Mouse (Mus musculus) neural tube, embryonic 12.5 days (tissue): Measurements from ENCODE around the gene Gm10300. TPM values are rescaled to one million over a fixed set of nuclear protein-coding genes. Genes with fewer than 3 reads are reported as not detected.
A peak's percentile ranks its signal among the peaks of the same experiment; 100 is the strongest.

ENCODE experiments used
- ATAC-seq: fragments of 200-750 bp; cut with Nextera tagmentation; 2 replicates; pipeline ENCODE4 v1.8.0; 2017; ENCODE audit warnings: low read depth, mild to moderate bottlenecking, moderate TSS enrichment, moderate library complexity; ENCODE audit not compliant: low FRiP score
- H3K27ac ChIP-seq: fragments of 300-500 bp; sonication (generic); 2 replicates; pipeline ENCODE4 v1.5.1; 2016
- H3K27me3 ChIP-seq: fragments of 300-500 bp; sonication (generic); replicated peaks from 2 replicates; pipeline ENCODE4 v1.6.1; 2016; ENCODE audit warnings: mild to moderate bottlenecking
- H3K36me3 ChIP-seq: fragments of 300-500 bp; sonication (generic); 2 replicates; pipeline ENCODE4 v1.6.1; 2016; ENCODE audit warnings: mild to moderate bottlenecking
- H3K4me1 ChIP-seq: fragments of 300-500 bp; sonication (generic); 2 replicates; pipeline ENCODE4 v1.6.1; 2016
- H3K4me2 ChIP-seq: fragments of 300-500 bp; sonication (generic); replicated peaks from 2 replicates; pipeline ENCODE4 v1.6.1; 2016; ENCODE audit warnings: mild to moderate bottlenecking
- H3K4me3 ChIP-seq: fragments of 300-500 bp; sonication (generic); 2 replicates; pipeline ENCODE4 v1.5.1; 2016
- H3K9ac ChIP-seq: fragments of 300-500 bp; sonication (generic); 2 replicates; pipeline ENCODE4 v1.6.1; 2016; ENCODE audit warnings: mild to moderate bottlenecking
- H3K9me3 ChIP-seq: fragments of 300-500 bp; sonication (generic); 2 replicates; pipeline ENCODE4 v1.6.1; 2016; ENCODE audit warnings: mild to moderate bottlenecking
- WGBS: fragments of 180-500 bp; shearing (Covaris S2); methylation state at CpG from one replicate; pipeline ENCODE4 v1.1.7; 2016; 5-methylcytosine and 5-hydroxymethylcytosine counted together
- polyA plus RNA-seq: library from polyadenylated mRNA; unstranded; fragments of >200 nt; fragmentation: Nextera tagmentation; extraction: Ambion mirVana; gene quantifications from 2 replicates; pipeline ENCODE4 v1.2.1, GENCODE M21; 2016

Gene Gm10300
- polyA plus RNA-seq, 1 experiment from 2014 or later = not detected

- Histone ChIP-seq H3K27ac (no peak overlapping the region), H3K4me1 (no peaks in the 10 kb centered on the region)
- ATAC-seq = no peak
Observed at GRCm38 (mm10) chr4:132060040-132060832, 14.3 kb upstream of the Gm10300 start.

GRCm38 (mm10) chr4:132062289-132062688 lies 12.2 kb upstream of the Gm10300 start:
- no peak overlapping the region for H3K4me2 ChIP-seq
- no peak overlapping the region for H3K27ac ChIP-seq
- H3K27me3 ChIP-seq = no peaks in the 10 kb centered on the region
- no peak overlapping the region for H3K4me3 ChIP-seq
- H3K36me3 ChIP-seq = no peaks in the 10 kb centered on the region
- ATAC-seq = no peak
- no peak overlapping the region for H3K9ac ChIP-seq
- WGBS = 74% methylated on average over 8 of the region's 8 CpGs
- peaks cover 6% of the 10 kb centered on the region; the same call in 1 of the 2 replicates for H3K4me1 ChIP-seq
- no peaks in the 10 kb centered on the region for H3K9me3 ChIP-seq

More at GRCm38 (mm10) chr4:132060040-132060832, 14.3 kb upstream of the Gm10300 start:
- no peaks in the 10 kb centered on the region for H3K36me3 ChIP-seq
- no peaks in the 10 kb centered on the region for H3K9me3 ChIP-seq
- H3K27me3 ChIP-seq = no peaks in the 10 kb centered on the region
- no peak overlapping the region for H3K4me3 ChIP-seq
- no peak overlapping the region for H3K9ac ChIP-seq
- 73% methylated on average over 17 of the region's 17 CpGs for WGBS
- H3K4me2 ChIP-seq = no peak overlapping the region

GRCm38 (mm10) chr4:132062934-132063884 lies 11.3 kb upstream of the Gm10300 start:
- H3K36me3 ChIP-seq = no peaks in the 10 kb centered on the region
- no peaks in the 10 kb centered on the region for H3K9me3 ChIP-seq
- no peak overlapping the region for H3K4me2 ChIP-seq
- H3K27ac ChIP-seq = no peak overlapping the region
- 79% methylated on average over 17 of the region's 17 CpGs for WGBS
- no peak overlapping the region for H3K4me3 ChIP-seq
- H3K27me3 ChIP-seq = no peaks in the 10 kb centered on the region
- H3K4me1 ChIP-seq = peaks cover 9% of the 10 kb centered on the region; the same call in 1 of the 2 replicates
- ATAC-seq = no peak
- H3K9ac ChIP-seq = no peak overlapping the region

GRCm38 (mm10) chr4:132064550-132064949 lies 9.9 kb upstream of the Gm10300 start:
- Histone ChIP-seq H3K36me3 (no peaks in the 10 kb centered on the region), H3K27me3 (no peaks in the 10 kb centered on the region)
- 92% methylated on average over 5 of the region's 5 CpGs for WGBS

GRCm38 (mm10) chr4:132065578-132065977 lies 8.9 kb upstream of the Gm10300 start:
- peaks cover 9% of the 10 kb centered on the region; the same call in 1 of the 2 replicates for H3K4me1 ChIP-seq
- H3K27me3 ChIP-seq = no peaks in the 10 kb centered on the region
- H3K4me3 ChIP-seq = no peak overlapping the region
- no peak overlapping the region for H3K9ac ChIP-seq
- H3K27ac ChIP-seq = no peak overlapping the region
- no peaks in the 10 kb centered on the region for H3K9me3 ChIP-seq
- ATAC-seq = no peak
- no peak overlapping the region for H3K4me2 ChIP-seq
- 74% methylated on average over 3 of the region's 3 CpGs for WGBS
- H3K36me3 ChIP-seq = no peaks in the 10 kb centered on the region

More at GRCm38 (mm10) chr4:132064550-132064949, 9.9 kb upstream of the Gm10300 start:
- no peak overlapping the region for H3K9ac ChIP-seq
- H3K4me2 ChIP-seq = no peak overlapping the region
- H3K27ac ChIP-seq = no peak overlapping the region
- peaks cover 9% of the 10 kb centered on the region; the same call in 1 of the 2 replicates for H3K4me1 ChIP-seq
- H3K9me3 ChIP-seq = no peaks in the 10 kb centered on the region
- no peak for ATAC-seq
- no peak overlapping the region for H3K4me3 ChIP-seq

- H3K4me3 ChIP-seq = no peak overlapping the region
- H3K4me2 ChIP-seq = no peak overlapping the region
- no peak overlapping the region for H3K27ac ChIP-seq
- no peak for ATAC-seq
- peaks cover 9% of the 10 kb centered on the region; the same call in 1 of the 2 replicates for H3K4me1 ChIP-seq
- no peaks in the 10 kb centered on the region for H3K9me3 ChIP-seq
- H3K27me3 ChIP-seq = no peaks in the 10 kb centered on the region
- no peaks in the 10 kb centered on the region for H3K36me3 ChIP-seq
- 76% methylated on average over 10 of the region's 10 CpGs for WGBS
- no peak overlapping the region for H3K9ac ChIP-seq
Observed at GRCm38 (mm10) chr4:132066101-132066773, 8.3 kb upstream of the Gm10300 start.

- H3K4me2 ChIP-seq = no peak overlapping the region
Observed at GRCm38 (mm10) chr4:132067112-132067937, 7.2 kb upstream of the Gm10300 start.

GRCm38 (mm10) chr4:132067938-132068235 lies 6.6 kb upstream of the Gm10300 start:
- ATAC-seq = no peak
- Histone ChIP-seq H3K4me2 (no peak overlapping the region), H3K27me3 (peaks cover 1% of the 10 kb centered on the region), H3K36me3 (no peaks in the 10 kb centered on the region), H3K27ac (no peak overlapping the region), H3K4me3 (no peak overlapping the region), H3K4me1 (peaks cover 9% of the 10 kb centered on the region; the same call in 1 of the 2 replicates), H3K9me3 (no peaks in the 10 kb centered on the region), H3K9ac (no peak overlapping the region)
- WGBS = 80% methylated on average over 2 of the region's 2 CpGs

More at GRCm38 (mm10) chr4:132067112-132067937, 7.2 kb upstream of the Gm10300 start:
- Histone ChIP-seq H3K27ac (no peak overlapping the region), H3K36me3 (no peaks in the 10 kb centered on the region), H3K9ac (no peak overlapping the region), H3K4me1 (peaks cover 9% of the 10 kb centered on the region; the same call in 1 of the 2 replicates), H3K4me3 (no peak overlapping the region), H3K9me3 (no peaks in the 10 kb centered on the region), H3K27me3 (no peaks in the 10 kb centered on the region)
- ATAC-seq = no peak
- WGBS = 86% methylated on average over 14 of the region's 14 CpGs

GRCm38 (mm10) chr4:132071674-132072073 lies 2.8 kb upstream of the Gm10300 start:
- H3K27me3 ChIP-seq = peaks cover 9% of the 10 kb centered on the region
- H3K9ac ChIP-seq = no peak overlapping the region
- no peak overlapping the region for H3K27ac ChIP-seq
- no peak overlapping the region for H3K4me3 ChIP-seq
- peaks cover 23% of the 10 kb centered on the region for H3K4me1 ChIP-seq
- ATAC-seq = no peak
- whole genome bisulfite sequencing = 92% methylated on average over 2 of the region's 2 CpGs
- H3K9me3 ChIP-seq = no peaks in the 10 kb centered on the region
- H3K4me2 ChIP-seq = no peak overlapping the region
- no peaks in the 10 kb centered on the region for H3K36me3 ChIP-seq

GRCm38 (mm10) chr4:132072156-132072555 lies 2.3 kb upstream of the Gm10300 start:
- WGBS = 64% methylated on average over 3 of the region's 3 CpGs
- H3K27me3 ChIP-seq = peaks cover 9% of the 10 kb centered on the region
- no peak for ATAC-seq
- no peaks in the 10 kb centered on the region for H3K36me3 ChIP-seq
- H3K4me3 ChIP-seq = no peak overlapping the region
- no peaks in the 10 kb centered on the region for H3K9me3 ChIP-seq
- H3K4me1 ChIP-seq = peaks cover 23% of the 10 kb centered on the region
- H3K9ac ChIP-seq = no peak overlapping the region
- no peak overlapping the region for H3K4me2 ChIP-seq
- H3K27ac ChIP-seq = no peak overlapping the region

GRCm38 (mm10) chr4:132072946-132073345 lies 1.6 kb upstream of the Gm10300 start:
- WGBS = 66% methylated on average over 6 of the region's 6 CpGs

More at GRCm38 (mm10) chr4:132072946-132073345, 1.6 kb upstream of the Gm10300 start:
- 0 out of 2 replicates have a peak, but pooled peaks have one; percentile 8 for ATAC-seq
- Histone ChIP-seq H3K36me3 (no peaks in the 10 kb centered on the region), H3K4me2 (peak overlapping the region; percentile 100), H3K9ac (no peak overlapping the region), H3K4me1 (peaks cover 20% of the 10 kb centered on the region), H3K4me3 (no peak overlapping the region), H3K9me3 (no peaks in the 10 kb centered on the region), H3K27me3 (peaks cover 9% of the 10 kb centered on the region), H3K27ac (no peak overlapping the region)
